Mouse (Mus musculus) neural tube, embryonic 15.5 days (tissue): ENCODE measurements at regions not wholly inside any gene's neighbourhood (a gene's known extent, or its start where the extent isn't known, plus 50 kb on each side); places are given as distances from the start of the nearest gene placed in this dataset.

ENCODE experiments used
- ATAC-seq: fragments of 200-750 bp; cut with Nextera tagmentation; 2 replicates; pipeline ENCODE4 v1.8.0; 2017; ENCODE audit warnings: mild to moderate bottlenecking, moderate TSS enrichment, moderate library complexity; ENCODE audit not compliant: low FRiP score
- H3K27ac ChIP-seq: fragments of 300-500 bp; sonication (generic); replicated peaks from 2 replicates; pipeline ENCODE4 v1.5.1; 2015; ENCODE audit warnings: mild to moderate bottlenecking, inconsistent platforms
- H3K27me3 ChIP-seq: fragments of 300-500 bp; sonication (generic); replicated peaks from 2 replicates; pipeline ENCODE4 v1.6.1; 2015; ENCODE audit warnings: inconsistent platforms
- H3K36me3 ChIP-seq: fragments of 300-500 bp; sonication (generic); 2 replicates; pipeline ENCODE4 v1.6.1; 2015; ENCODE audit warnings: inconsistent platforms
- H3K4me1 ChIP-seq: fragments of 300-500 bp; sonication (generic); 2 replicates; pipeline ENCODE4 v1.6.1; 2015; ENCODE audit warnings: inconsistent platforms
- H3K4me2 ChIP-seq: fragments of 300-500 bp; sonication (generic); 2 replicates; pipeline ENCODE4 v1.6.1; 2015; ENCODE audit warnings: inconsistent platforms, mild to moderate bottlenecking, moderate library complexity
- H3K4me3 ChIP-seq: fragments of 300-500 bp; sonication (generic); replicated peaks from 2 replicates; pipeline ENCODE4 v1.5.1; 2015; ENCODE audit warnings: mild to moderate bottlenecking, inconsistent platforms
- H3K9ac ChIP-seq: fragments of 300-500 bp; sonication (generic); replicated peaks from 2 replicates; pipeline ENCODE4 v1.6.1; 2015; ENCODE audit warnings: mild to moderate bottlenecking, inconsistent platforms
- H3K9me3 ChIP-seq: fragments of 300-500 bp; sonication (generic); replicated peaks from 2 replicates; pipeline ENCODE4 v1.6.1; 2016; ENCODE audit warnings: inconsistent platforms
- WGBS: fragments of 180-500 bp; shearing (Covaris S2); methylation state at CpG from one replicate; pipeline ENCODE4 v1.1.7; 2015; ENCODE audit warnings: mixed read lengths; 5-methylcytosine and 5-hydroxymethylcytosine counted together

DNA sequence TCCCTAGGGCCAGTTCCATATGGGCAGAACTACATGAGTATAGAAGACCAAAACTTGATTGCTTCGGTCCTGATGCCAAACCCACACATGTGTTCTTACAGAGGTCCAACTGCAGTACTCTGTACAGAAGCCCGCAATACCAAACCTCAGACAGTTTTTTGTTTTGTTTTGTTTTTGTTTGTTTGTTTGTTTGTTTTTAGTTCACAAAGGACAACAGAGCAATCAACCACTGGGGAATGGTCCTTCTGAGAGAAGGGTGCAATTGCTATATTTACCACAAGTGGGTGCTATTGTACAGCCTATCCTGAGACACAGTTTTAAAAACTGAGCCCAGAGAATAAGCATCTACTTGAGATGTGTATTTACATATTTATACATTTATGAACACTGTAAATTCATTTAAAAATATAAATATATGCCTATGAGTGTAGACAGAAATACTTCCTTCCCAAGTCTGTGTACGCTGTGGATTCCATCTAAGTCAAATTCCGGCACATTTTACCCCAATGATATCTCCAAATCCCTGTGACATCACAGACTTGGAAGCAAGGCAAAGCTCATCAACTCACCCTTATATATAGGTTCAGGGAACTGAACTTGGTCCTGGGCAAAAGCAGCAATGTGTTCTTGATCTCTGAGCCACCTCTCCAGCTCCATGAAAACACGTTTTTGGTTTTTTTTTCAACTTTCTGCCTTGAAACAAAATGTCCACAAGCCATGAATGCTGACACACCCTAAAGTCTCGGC, 101.3 kb upstream of the A26c2 start:
- no peak for ATAC-seq
- Histone ChIP-seq H3K9ac (no peak overlapping the region), H3K4me2 (no peak overlapping the region), H3K27ac (no peak overlapping the region), H3K4me3 (no peak overlapping the region), H3K27me3 (no peaks in the 10 kb centered on the region), H3K36me3 (no peaks in the 10 kb centered on the region), H3K9me3 (no peaks in the 10 kb centered on the region), H3K4me1 (no peaks in the 10 kb centered on the region)
- 72% methylated on average over 6 of the region's 6 CpGs for WGBS

GRCm38 (mm10) chr7:62922246-62922645, 98.8 kb upstream of the A26c2 start:
- Histone ChIP-seq H3K36me3 (no peaks in the 10 kb centered on the region), H3K27ac (no peak overlapping the region), H3K4me3 (no peak overlapping the region), H3K4me1 (no peaks in the 10 kb centered on the region), H3K27me3 (no peaks in the 10 kb centered on the region), H3K4me2 (no peak overlapping the region), H3K9ac (no peak overlapping the region), H3K9me3 (no peaks in the 10 kb centered on the region)
- ATAC-seq = no peak
- 4% methylated on average over 1 of the region's 1 CpGs for WGBS

DNA sequence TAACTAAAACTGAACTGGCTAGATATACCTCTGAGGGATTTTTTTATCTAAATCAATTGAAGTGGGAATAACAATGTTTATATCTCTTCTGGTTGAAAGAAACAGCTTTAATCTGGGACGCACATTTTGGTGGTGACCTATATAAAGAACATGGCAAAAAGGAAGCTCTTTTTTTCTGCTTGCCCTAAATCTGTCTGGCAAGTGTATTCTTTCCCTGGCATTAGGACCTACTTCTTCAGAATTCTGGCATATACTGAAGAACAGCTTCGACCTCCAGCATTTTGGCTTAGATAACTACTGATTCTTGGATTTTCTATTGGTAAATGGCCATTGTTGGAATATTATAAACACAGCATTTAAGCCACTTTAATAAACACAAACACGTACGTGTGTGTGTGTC, 70.9 kb upstream of the A26c2 start:
- H3K27me3 ChIP-seq = no peaks in the 10 kb centered on the region
- ATAC-seq = no peak
- no peaks in the 10 kb centered on the region for H3K4me1 ChIP-seq
- no peak overlapping the region for H3K27ac ChIP-seq
- H3K9me3 ChIP-seq = no peaks in the 10 kb centered on the region
- no peak overlapping the region for H3K9ac ChIP-seq
- no peak overlapping the region for H3K4me2 ChIP-seq
- WGBS = 82% methylated on average over 4 of the region's 4 CpGs
- no peak overlapping the region for H3K4me3 ChIP-seq
- no peaks in the 10 kb centered on the region for H3K36me3 ChIP-seq

- H3K27me3 ChIP-seq = no peaks in the 10 kb centered on the region
- no peak overlapping the region for H3K4me2 ChIP-seq
- H3K36me3 ChIP-seq = no peaks in the 10 kb centered on the region
- peak; percentile 88; the same call in 1 of the 2 replicates for ATAC-seq
- H3K4me1 ChIP-seq = no peaks in the 10 kb centered on the region
- no peak overlapping the region for H3K9ac ChIP-seq
- H3K9me3 ChIP-seq = no peaks in the 10 kb centered on the region
- 16% methylated on average over 1 of the region's 1 CpGs for WGBS
- no peak overlapping the region for H3K4me3 ChIP-seq
- no peak overlapping the region for H3K27ac ChIP-seq
Measured at GRCm38 (mm10) chr7:62877033-62877432, 53.6 kb upstream of the A26c2 start.
